Mouse (Mus musculus): ENCODE measurements at regions not wholly inside any gene's neighbourhood (a gene's known extent, or its start where the extent isn't known, plus 50 kb on each side); places are given as distances from the start of the nearest gene placed in this dataset.

- Histone ChIP-seq H3K4me1 (ENCODE audit: control insufficient read depth, insufficient read depth, low read length) (no peaks in the 10 kb centered on the region), H3K27ac (ENCODE audit: low read depth, low read length) (no peak overlapping the region), H3K36me3 (ENCODE audit: control insufficient read depth, insufficient read depth, low read length) (no peaks in the 10 kb centered on the region), H3K27me3 (ENCODE audit: control insufficient read depth, insufficient read depth, low read length) (no peaks in the 10 kb centered on the region), H3K4me2 (no peak overlapping the region), H3K4me3 (ENCODE audit: low read depth, low read length) (no peak overlapping the region), H3K9me3 (replicated peaks; ENCODE audit: control insufficient read depth, low read length) (no peaks in the 10 kb centered on the region), H3K9ac (ENCODE audit: low read depth, low read length) (no peak overlapping the region)
- WGBS (ENCODE audit: insufficient replicate concordance): 61% methylated on average over 6 of the region's 6 CpGs
- no peak for ATAC-seq (replicated peaks; ENCODE audit: insufficient number of reproducible peaks, low FRiP score, low TSS enrichment)
These were observed 53.5 kb upstream of the Ralgapa2 start for GRCm38 (mm10) chr2:146565693-146566092.

DNA sequence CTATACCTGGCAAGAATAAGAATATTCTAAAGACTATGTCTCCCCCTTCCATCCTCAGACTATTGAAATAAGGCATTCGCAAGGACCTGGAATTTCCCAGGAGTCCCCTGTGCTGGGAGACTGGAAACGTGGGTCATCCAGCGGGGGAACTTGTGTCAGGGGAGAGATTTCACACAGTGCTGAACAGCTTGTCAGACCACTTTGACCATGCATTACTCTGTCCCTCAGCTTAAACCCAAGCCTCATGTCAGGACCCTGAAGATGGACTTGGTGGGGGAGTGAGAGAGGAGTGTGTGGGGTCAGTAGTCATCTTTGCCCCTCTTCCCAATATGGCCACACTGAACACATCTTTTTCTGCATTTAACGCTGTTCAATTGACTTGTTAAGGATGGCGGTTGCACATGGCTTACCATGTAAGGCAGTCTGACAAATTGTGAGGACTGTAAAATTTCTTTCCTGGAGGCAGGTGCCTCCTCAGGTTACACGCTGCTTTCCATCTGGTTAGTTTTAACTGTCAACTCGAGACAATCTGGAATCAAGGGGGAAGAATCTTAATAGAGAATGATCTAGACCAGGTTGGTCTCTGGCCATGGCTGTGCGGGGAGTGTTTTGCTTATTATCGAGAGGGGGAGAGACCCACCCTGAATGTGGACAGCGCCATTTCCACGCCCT, 56.2 kb upstream of the Ralgapa2 start:
- no peaks in the 10 kb centered on the region for H3K27me3 ChIP-seq (ENCODE audit: control insufficient read depth, insufficient read depth, low read length)
- no peak for ATAC-seq (replicated peaks; ENCODE audit: insufficient number of reproducible peaks, low FRiP score, low TSS enrichment)
- no peak overlapping the region for H3K9ac ChIP-seq (ENCODE audit: low read depth, low read length)
- H3K27ac ChIP-seq (ENCODE audit: low read depth, low read length): no peak overlapping the region
- H3K4me2 ChIP-seq: no peak overlapping the region
- 71% methylated on average over 11 of the region's 11 CpGs for WGBS (ENCODE audit: insufficient replicate concordance)
- H3K4me1 ChIP-seq (ENCODE audit: control insufficient read depth, insufficient read depth, low read length): no peaks in the 10 kb centered on the region
- no peaks in the 10 kb centered on the region for H3K9me3 ChIP-seq (replicated peaks; ENCODE audit: control insufficient read depth, low read length)
- H3K36me3 ChIP-seq (ENCODE audit: control insufficient read depth, insufficient read depth, low read length): no peaks in the 10 kb centered on the region
- no peak overlapping the region for H3K4me3 ChIP-seq (ENCODE audit: low read depth, low read length)

DNA sequence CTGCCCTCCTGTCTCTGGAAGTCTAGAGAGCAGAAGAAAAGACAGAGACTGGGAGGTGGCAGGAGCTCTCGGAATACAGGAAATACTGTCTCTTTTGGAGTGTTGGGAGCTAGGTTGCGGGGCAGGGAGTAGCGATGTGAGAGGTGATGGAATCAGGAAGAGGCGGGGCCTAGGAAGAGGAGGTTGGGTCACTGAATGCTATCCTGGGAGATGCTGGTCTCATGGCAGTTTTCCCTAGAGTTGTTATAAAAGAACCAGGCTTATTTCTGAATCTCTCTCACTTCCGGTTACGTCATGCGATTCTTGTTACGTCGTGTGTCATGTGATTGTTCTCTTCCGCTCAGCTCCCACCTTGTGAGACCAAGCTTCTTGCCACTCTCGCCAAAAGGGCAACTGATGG, 58.9 kb upstream of the Ralgapa2 start:
- no peak overlapping the region for H3K27ac ChIP-seq (ENCODE audit: low read depth, low read length)
- 86% methylated on average over 11 of the region's 11 CpGs for WGBS (ENCODE audit: insufficient replicate concordance)

DNA sequence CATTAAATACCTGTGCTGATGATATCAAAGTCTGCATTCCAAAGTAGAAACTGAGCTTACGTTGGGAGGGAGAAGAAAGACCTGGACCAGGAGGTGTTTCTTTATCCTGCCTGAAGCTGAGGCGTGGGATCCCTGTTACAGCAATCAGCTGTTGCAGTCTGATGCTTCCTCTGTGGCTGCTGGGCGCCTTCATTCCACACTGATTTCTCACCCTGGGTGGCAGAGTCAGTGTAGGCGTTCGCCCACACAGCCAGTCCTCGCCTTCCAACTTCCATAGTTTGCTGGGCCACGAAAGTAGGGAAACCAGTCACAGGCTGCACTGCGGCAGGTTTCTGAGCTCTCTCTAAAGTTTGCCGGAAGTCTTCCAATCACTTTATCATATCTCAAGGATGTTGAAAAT, 59.7 kb upstream of the Ralgapa2 start:
- Histone ChIP-seq H3K4me3 (ENCODE audit: low read depth, low read length) (no peak overlapping the region), H3K4me1 (ENCODE audit: control insufficient read depth, insufficient read depth, low read length) (peaks cover 15% of the 10 kb centered on the region), H3K27ac (ENCODE audit: low read depth, low read length) (no peak overlapping the region), H3K4me2 (no peak overlapping the region), H3K27me3 (ENCODE audit: control insufficient read depth, insufficient read depth, low read length) (no peaks in the 10 kb centered on the region), H3K36me3 (ENCODE audit: control insufficient read depth, insufficient read depth, low read length) (no peaks in the 10 kb centered on the region), H3K9me3 (replicated peaks; ENCODE audit: control insufficient read depth, low read length) (no peaks in the 10 kb centered on the region), H3K9ac (ENCODE audit: low read depth, low read length) (no peak overlapping the region)
- 87% methylated on average over 9 of the region's 9 CpGs for WGBS (ENCODE audit: insufficient replicate concordance)
- no peak for ATAC-seq (replicated peaks; ENCODE audit: insufficient number of reproducible peaks, low FRiP score, low TSS enrichment)

More for the DNA sequence above, 58.9 kb upstream of the Ralgapa2 start:
- Histone ChIP-seq H3K9ac (ENCODE audit: low read depth, low read length) (no peak overlapping the region), H3K4me3 (ENCODE audit: low read depth, low read length) (no peak overlapping the region), H3K4me2 (no peak overlapping the region), H3K27me3 (ENCODE audit: control insufficient read depth, insufficient read depth, low read length) (no peaks in the 10 kb centered on the region), H3K36me3 (ENCODE audit: control insufficient read depth, insufficient read depth, low read length) (no peaks in the 10 kb centered on the region), H3K9me3 (replicated peaks; ENCODE audit: control insufficient read depth, low read length) (no peaks in the 10 kb centered on the region), H3K4me1 (ENCODE audit: control insufficient read depth, insufficient read depth, low read length) (peaks cover 9% of the 10 kb centered on the region)
- no peak for ATAC-seq (replicated peaks; ENCODE audit: insufficient number of reproducible peaks, low FRiP score, low TSS enrichment)

DNA sequence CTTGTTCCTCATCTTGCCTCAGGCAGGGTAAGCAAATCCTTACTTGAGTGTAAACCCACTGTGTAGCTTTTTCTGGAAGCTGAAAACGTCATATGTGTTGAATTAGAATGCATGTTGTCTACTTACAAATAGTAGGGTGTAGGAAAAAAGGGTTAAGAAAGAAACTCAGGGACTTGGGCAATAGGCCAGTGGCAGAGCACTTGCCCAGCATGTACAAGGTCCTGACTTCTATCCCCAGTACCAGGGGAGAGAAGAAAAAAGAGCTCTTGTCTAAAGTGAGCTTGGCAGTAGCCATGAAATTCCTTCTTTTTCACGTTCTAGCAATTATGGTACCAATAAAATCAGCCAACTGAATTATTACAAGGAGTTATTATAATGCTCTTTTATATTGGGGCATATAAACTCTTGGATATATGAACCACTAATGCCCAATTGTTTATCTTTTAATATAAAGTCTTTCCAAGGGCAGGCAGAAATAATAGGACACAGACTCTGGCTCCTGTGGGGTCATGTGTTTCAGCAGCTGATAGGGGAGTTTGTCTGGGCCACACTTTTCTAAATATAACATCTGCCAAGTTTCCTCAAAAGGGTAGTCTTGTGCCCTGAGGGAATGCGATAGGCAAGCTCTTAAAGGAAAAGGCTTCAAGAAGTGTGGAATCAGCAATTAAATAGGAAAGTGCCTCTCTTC, 63.6 kb upstream of the Ralgapa2 start:
- no peaks in the 10 kb centered on the region for H3K27me3 ChIP-seq (ENCODE audit: control insufficient read depth, insufficient read depth, low read length)
- no peak for ATAC-seq (replicated peaks; ENCODE audit: insufficient number of reproducible peaks, low FRiP score, low TSS enrichment)
- 42% methylated on average over 3 of the region's 3 CpGs for WGBS (ENCODE audit: insufficient replicate concordance)
- H3K9ac ChIP-seq (ENCODE audit: low read depth, low read length): no peak overlapping the region
- no peak overlapping the region for H3K4me3 ChIP-seq (ENCODE audit: low read depth, low read length)
- no peaks in the 10 kb centered on the region for H3K9me3 ChIP-seq (replicated peaks; ENCODE audit: control insufficient read depth, low read length)
- H3K4me2 ChIP-seq: 0 out of 2 replicates have a peak overlapping the region, but pooled peaks have one; percentile 14
- no peaks in the 10 kb centered on the region for H3K36me3 ChIP-seq (ENCODE audit: control insufficient read depth, insufficient read depth, low read length)
- H3K27ac ChIP-seq (ENCODE audit: low read depth, low read length): peak overlapping the region; percentile 64
- peaks cover 15% of the 10 kb centered on the region for H3K4me1 ChIP-seq (ENCODE audit: control insufficient read depth, insufficient read depth, low read length)

GRCm38 (mm10) chr2:146576298-146576905, 64.3 kb upstream of the Ralgapa2 start:
- H3K9me3 ChIP-seq (replicated peaks; ENCODE audit: control insufficient read depth, low read length): no peaks in the 10 kb centered on the region
- peak overlapping the region; percentile 64; the same call in 1 of the 2 replicates for H3K27ac ChIP-seq (ENCODE audit: low read depth, low read length)
- no peaks in the 10 kb centered on the region for H3K27me3 ChIP-seq (ENCODE audit: control insufficient read depth, insufficient read depth, low read length)
- H3K4me2 ChIP-seq: 0 out of 2 replicates have a peak overlapping the region, but pooled peaks have one; percentile 14
- no peak overlapping the region for H3K4me3 ChIP-seq (ENCODE audit: low read depth, low read length)
- H3K9ac ChIP-seq (ENCODE audit: low read depth, low read length): no peak overlapping the region
- ATAC-seq (replicated peaks; ENCODE audit: insufficient number of reproducible peaks, low FRiP score, low TSS enrichment): no peak
- peaks cover 15% of the 10 kb centered on the region for H3K4me1 ChIP-seq (ENCODE audit: control insufficient read depth, insufficient read depth, low read length)
- H3K36me3 ChIP-seq (ENCODE audit: control insufficient read depth, insufficient read depth, low read length): no peaks in the 10 kb centered on the region
- WGBS (ENCODE audit: insufficient replicate concordance): 49% methylated on average over 4 of the region's 4 CpGs

GRCm38 (mm10) chr2:146577096-146577495, 65.0 kb upstream of the Ralgapa2 start:
- ATAC-seq (replicated peaks; ENCODE audit: insufficient number of reproducible peaks, low FRiP score, low TSS enrichment): no peak
- H3K4me3 ChIP-seq (ENCODE audit: low read depth, low read length): no peak overlapping the region
- H3K9ac ChIP-seq (ENCODE audit: low read depth, low read length): no peak overlapping the region
- 77% methylated on average over 3 of the region's 3 CpGs for WGBS (ENCODE audit: insufficient replicate concordance)
- H3K9me3 ChIP-seq (replicated peaks; ENCODE audit: control insufficient read depth, low read length): no peaks in the 10 kb centered on the region
- no peak overlapping the region for H3K4me2 ChIP-seq
- no peaks in the 10 kb centered on the region for H3K36me3 ChIP-seq (ENCODE audit: control insufficient read depth, insufficient read depth, low read length)
- no peak overlapping the region for H3K27ac ChIP-seq (ENCODE audit: low read depth, low read length)
- peaks cover 15% of the 10 kb centered on the region for H3K4me1 ChIP-seq (ENCODE audit: control insufficient read depth, insufficient read depth, low read length)
- no peaks in the 10 kb centered on the region for H3K27me3 ChIP-seq (ENCODE audit: control insufficient read depth, insufficient read depth, low read length)

DNA sequence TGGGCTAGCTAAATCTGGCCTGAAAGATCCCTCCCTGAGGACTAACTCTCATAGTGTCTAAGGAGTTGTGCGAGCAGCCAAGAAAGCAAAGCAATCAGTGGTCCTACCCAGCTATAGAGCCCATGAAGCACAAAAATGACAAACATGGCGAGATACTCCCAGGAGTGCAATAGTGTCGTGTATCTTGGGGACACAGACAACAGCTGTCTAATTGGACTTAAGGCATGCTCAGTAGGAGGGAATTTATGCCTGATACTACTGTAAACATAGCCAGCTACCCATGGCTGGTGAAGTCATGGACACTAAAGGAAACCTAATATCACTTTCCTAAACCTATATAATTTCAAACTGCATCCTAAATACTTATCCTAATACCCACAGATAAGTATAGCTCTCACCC, 69.1 kb upstream of the Ralgapa2 start:
- Histone ChIP-seq H3K9ac (ENCODE audit: low read depth, low read length) (no peak overlapping the region), H3K36me3 (ENCODE audit: control insufficient read depth, insufficient read depth, low read length) (no peaks in the 10 kb centered on the region), H3K27ac (ENCODE audit: low read depth, low read length) (no peak overlapping the region), H3K4me3 (ENCODE audit: low read depth, low read length) (no peak overlapping the region), H3K4me2 (no peak overlapping the region), H3K9me3 (replicated peaks; ENCODE audit: control insufficient read depth, low read length) (no peaks in the 10 kb centered on the region), H3K4me1 (ENCODE audit: control insufficient read depth, insufficient read depth, low read length) (peaks cover 4% of the 10 kb centered on the region), H3K27me3 (ENCODE audit: control insufficient read depth, insufficient read depth, low read length) (no peaks in the 10 kb centered on the region)
- WGBS (ENCODE audit: insufficient replicate concordance): 83% methylated on average over 3 of the region's 3 CpGs
- no peak for ATAC-seq (replicated peaks; ENCODE audit: insufficient number of reproducible peaks, low FRiP score, low TSS enrichment)

All from heart, embryonic 11.5 days (tissue).